Mouse (Mus musculus): ENCODE data around the gene Akap13. TPM values are rescaled to one million over a fixed set of nuclear protein-coding genes. Genes with fewer than 3 reads are reported as not detected.
"Not testable (repeated sequence)": the region's sequence is repeated elsewhere in the genome, so short reads cannot be mapped to it uniquely, and the experiment has no call there.

The Akap13 gene
- total RNA-seq, 2 experiments from 2014 or later, result 53.2 to 75.9 TPM

DNA sequence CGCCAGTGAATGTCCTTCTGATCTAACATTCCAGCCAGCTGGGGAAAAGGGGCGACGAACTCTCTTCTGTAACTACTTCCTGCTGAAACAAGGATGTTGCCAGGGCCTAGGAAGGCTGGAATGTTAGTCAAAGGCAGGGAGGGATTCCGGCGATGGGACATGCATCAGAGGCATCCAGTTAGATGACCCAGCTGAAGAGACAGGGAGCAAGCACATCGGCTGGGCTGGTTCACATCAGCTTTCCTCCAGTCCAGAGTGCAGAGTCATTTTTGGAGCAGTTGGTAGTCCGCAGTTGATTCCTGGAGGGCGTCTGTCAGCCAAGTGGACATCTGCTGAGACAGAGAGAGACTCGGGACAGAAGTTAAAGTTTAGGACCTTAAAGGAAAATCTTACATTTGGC lies 314.6 kb downstream of the Akap13 start:
- Histone ChIP-seq H3K4me3 (no peak overlapping the region), H3K27ac (no peak overlapping the region)
- DNase-seq, result no peak
- no peak for TF ChIP-seq CTCF (IDR thresholded peaks at IDR 0.05)
- intact Hi-C loops (cut with DNase I), result no loop called here

DNA sequence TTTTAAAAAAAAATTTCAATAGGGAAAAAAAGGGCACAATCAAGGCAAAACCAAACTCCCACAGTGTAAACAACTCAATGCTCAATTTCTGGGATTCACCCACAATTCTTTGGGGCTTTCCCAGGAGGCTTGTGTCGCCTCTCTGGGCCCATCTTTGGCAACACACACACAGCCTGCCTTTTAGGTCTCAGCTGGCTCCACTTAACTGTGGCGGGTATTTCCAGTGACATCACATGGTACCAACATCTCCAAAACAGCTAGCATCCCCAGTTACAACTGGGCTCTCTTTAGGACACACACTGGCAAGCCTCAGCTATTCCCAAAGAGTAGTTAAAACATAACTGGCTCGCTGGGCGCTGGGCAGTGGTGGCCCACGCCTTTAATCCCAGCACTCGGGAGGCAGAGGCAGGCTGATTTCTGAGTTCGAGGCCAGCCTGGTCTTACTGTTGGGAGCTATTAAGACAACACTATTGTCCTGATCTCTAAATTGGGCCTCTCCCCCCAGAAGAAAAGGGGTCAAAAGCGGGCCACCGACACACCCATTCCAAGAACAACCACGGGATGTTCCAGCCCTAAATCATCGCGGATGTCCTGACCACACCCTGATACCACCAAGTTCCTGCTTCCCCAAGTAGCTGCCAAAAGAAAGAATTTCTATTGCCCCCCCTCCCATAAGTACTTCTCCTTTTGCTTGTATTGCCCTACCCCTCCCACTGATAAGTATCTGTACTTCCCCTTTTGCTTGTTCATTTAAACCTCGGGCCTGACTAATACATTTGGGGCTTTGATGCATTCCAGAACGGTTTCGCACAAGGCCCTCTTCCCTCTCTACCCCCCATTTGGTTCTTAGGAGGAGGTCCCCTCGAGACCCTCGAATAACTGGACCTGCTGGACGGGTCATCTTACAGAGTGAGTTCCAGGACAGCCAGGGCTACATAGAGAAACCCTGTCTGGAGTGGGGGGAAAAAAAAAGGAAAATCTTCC lies 319.1 kb downstream of the Akap13 start:
- intact Hi-C loops (cut with DNase I); H3K4me3 ChIP-seq; DNase-seq; H3K27ac ChIP-seq: not testable (repeated sequence)

DNA sequence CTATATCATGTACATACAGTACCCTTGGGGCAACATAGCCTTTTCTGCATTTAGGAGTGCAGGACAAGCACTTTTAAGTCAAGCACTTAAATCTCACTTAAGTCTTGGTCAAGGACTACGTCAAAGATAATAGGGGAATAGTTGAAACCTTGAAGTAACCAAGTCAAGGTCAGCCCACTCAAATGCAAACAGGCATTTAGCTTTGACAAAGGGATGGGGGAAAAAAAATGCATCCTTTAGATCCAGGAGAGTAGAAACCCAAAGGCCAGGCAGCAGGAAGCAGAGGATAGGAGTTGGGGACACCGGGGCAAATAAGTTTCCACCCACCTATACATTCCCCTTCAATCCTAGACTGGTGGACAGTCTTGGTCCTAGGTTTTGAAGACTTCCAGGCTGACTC lies 322.7 kb downstream of the Akap13 start:
- DNase-seq, result no peak
- no peak for TF ChIP-seq CTCF (IDR thresholded peaks at IDR 0.05)
- intact Hi-C loops (cut with DNase I), result no loop called here
- no peak overlapping the region for H3K27ac ChIP-seq
- no peak overlapping the region for H3K4me3 ChIP-seq

- peak overlapping the region; percentile 79 for H3K27ac ChIP-seq
- intact Hi-C loops (cut with DNase I), result no loop called here
- no peak for TF ChIP-seq CTCF (IDR thresholded peaks at IDR 0.05)
- DNase-seq, result no peak
- peak overlapping the region; percentile 83 for H3K4me3 ChIP-seq
Observed at GRCm38 (mm10) chr7:75780812-75781211, 325.5 kb downstream of the Akap13 start.

GRCm38 (mm10) chr7:75781298-75781947 lies 326.1 kb downstream of the Akap13 start:
- no peak for TF ChIP-seq CTCF (IDR thresholded peaks at IDR 0.05)
- Histone ChIP-seq H3K27ac (peak overlapping the region; percentile 79), H3K4me3 (peak overlapping the region; percentile 83)
- no peak for DNase-seq
- intact Hi-C loops (cut with DNase I), result no loop called here

DNA sequence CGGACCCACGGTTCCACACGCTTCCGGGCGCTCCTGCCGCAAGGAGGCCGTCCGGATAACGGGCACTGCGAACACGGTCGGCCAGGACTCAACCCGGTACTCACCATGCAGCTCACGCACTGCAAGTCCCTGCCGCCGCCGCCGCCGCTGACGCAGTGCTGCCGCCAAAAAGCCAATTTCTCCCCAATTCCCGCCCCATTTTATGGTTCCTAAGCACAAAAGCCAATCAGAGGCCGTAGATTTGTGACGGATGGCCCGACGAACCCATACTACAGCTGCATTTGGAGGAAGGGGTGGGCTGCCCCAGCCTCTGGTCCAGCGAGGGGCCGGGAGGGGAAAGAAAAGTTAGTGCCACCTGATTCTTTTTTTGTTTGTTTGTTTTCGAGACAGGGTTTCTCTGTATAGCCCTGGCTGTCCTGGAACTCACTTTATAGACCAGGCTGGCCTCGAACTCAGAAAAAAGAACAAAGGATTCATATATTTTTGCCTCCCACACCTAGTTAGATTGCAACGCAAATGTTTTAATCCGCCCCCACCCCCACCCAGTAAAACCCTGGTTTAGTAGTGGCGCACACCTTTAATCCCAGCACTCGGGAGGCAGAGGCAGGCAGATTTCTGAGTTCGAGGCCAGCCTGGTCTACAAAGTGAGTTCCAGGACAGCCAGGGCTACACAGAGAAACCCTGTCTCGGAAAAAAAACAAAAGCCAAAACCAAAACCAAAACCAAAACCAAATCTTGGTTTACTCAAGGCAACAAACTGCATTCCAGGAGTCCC lies 326.8 kb downstream of the Akap13 start:
- peak overlapping the region; percentile 79 for H3K27ac ChIP-seq
- TF ChIP-seq CTCF (IDR thresholded peaks at IDR 0.05), result no peak
- peak; percentile 88 for DNase-seq
- intact Hi-C loops (cut with DNase I), result no loop called here
- peak overlapping the region; percentile 83 for H3K4me3 ChIP-seq

GRCm38 (mm10) chr7:75782723-75783011 lies 327.3 kb downstream of the Akap13 start:
- Histone ChIP-seq H3K27ac (peak overlapping the region; percentile 79), H3K4me3 (peak overlapping the region; percentile 83)
- intact Hi-C loops (cut with DNase I), result no loop called here
- TF ChIP-seq CTCF (IDR thresholded peaks at IDR 0.05), result no peak
- DNase-seq, result no peak

- intact Hi-C loops (cut with DNase I), result no loop called here
- Histone ChIP-seq H3K27ac (no peak overlapping the region), H3K4me3 (no peak overlapping the region)
- DNase-seq, result no peak
- TF ChIP-seq CTCF (IDR thresholded peaks at IDR 0.05), result no peak
Observed at GRCm38 (mm10) chr7:75785388-75786328, 330.3 kb downstream of the Akap13 start.

DNA sequence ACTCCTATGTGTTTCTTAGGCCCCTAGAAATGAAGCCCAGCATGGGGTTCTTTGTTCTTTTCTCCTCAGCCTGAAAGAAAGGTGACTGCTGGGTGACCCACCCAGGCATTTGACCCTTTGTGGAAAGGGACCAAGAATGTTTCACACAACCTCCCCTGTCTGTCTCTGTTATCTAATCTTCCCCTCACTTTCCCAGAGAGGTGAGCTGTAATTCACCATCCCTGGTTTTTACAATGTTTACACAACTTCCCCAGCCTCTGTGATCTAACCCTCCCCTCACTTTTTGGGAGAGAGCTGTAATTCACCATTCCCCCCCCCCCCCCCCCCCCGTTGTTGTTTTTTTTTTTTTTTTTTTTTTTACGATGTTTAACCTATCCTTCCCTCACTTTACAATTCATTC lies 331.5 kb downstream of the Akap13 start:
- Histone ChIP-seq H3K27ac (no peak overlapping the region), H3K4me3 (no peak overlapping the region)
- intact Hi-C loops (cut with DNase I), result no loop called here
- DNase-seq, result no peak
- TF ChIP-seq CTCF (IDR thresholded peaks at IDR 0.05), result no peak

DNA sequence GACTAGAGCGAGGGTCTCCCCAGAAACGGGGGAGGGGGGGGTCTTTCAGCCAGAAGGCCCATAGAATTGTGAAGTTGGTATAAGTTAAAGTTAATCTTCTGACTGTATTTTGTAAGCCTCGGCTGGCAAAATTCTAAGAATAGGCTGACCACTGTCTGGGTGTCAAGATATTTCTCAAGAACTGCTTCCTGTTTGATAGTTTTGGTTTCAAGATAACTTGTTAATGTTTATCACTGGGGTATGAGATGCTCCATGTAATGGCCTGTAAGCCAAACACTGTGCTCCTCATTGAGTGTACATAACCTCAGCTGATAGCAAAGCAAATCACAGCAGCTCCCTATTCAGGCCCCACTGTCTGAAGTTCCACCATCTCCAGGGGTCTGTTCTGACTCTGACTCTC lies 332.0 kb downstream of the Akap13 start:
- Histone ChIP-seq H3K4me3 (no peak overlapping the region), H3K27ac (no peak overlapping the region)
- TF ChIP-seq CTCF (IDR thresholded peaks at IDR 0.05), result no peak
- no peak for DNase-seq
- intact Hi-C loops (cut with DNase I), result no loop called here

- H3K4me3 ChIP-seq; DNase-seq; intact Hi-C loops (cut with DNase I); H3K27ac ChIP-seq: not testable (repeated sequence)
Observed at GRCm38 (mm10) chr7:75788069-75788800, 332.9 kb downstream of the Akap13 start.

- DNase-seq; H3K27ac ChIP-seq; intact Hi-C loops (cut with DNase I); H3K4me3 ChIP-seq: not testable (repeated sequence)
Observed at GRCm38 (mm10) chr7:75788801-75789135, 333.4 kb downstream of the Akap13 start.

Data from gastrocnemius, adult 2 months (tissue).